Mouse (Mus musculus) G1E (cell line): ENCODE measurements around the gene Zbtb18. TPM values are rescaled to one million over a fixed set of nuclear protein-coding genes. Genes with fewer than 3 reads are reported as not detected.

Experiments
- ATAC-seq: 2 replicates; pipeline ENCODE4 v1.8.0; 2016; ENCODE audit warnings: mild to moderate bottlenecking; ENCODE audit not compliant: insufficient number of reproducible peaks, poor library complexity, low FRiP score, severe bottlenecking; ENCODE audit errors: extremely low read depth
- DNase-seq: peaks from one replicate; pipeline ENCODE4 v3.0.0; 2012; ENCODE audit warnings: low spot score
- H3K27me3 ChIP-seq: 2 replicates; pipeline ENCODE4 v1.6.1; 2012; ENCODE audit warnings: mild to moderate bottlenecking, low read length, inconsistent platforms; ENCODE audit not compliant: insufficient read depth
- H3K36me3 ChIP-seq: replicated peaks from 2 replicates; pipeline ENCODE3; 2012; ENCODE audit warnings: mild to moderate bottlenecking, inconsistent platforms
- H3K4me1 ChIP-seq: 2 replicates; pipeline ENCODE4 v1.6.1; 2012; ENCODE audit warnings: low read depth, low read length, inconsistent platforms, mixed read lengths; ENCODE audit not compliant: insufficient read depth
- H3K4me3 ChIP-seq: 2 replicates; pipeline ENCODE4 v1.5.1; 2012; ENCODE audit warnings: low read depth, mild to moderate bottlenecking, inconsistent platforms, low read length, moderate library complexity, mixed read lengths
- H3K9me3 ChIP-seq: replicated peaks from 2 replicates; pipeline ENCODE4 v1.6.1; 2012; ENCODE audit warnings: inconsistent platforms
- CTCF ChIP-seq: IDR thresholded peaks from 2 replicates; pipeline ENCODE4 v1.5.1; 2012; ENCODE audit warnings: low read depth, low read length, inconsistent platforms, mixed read lengths
- GATA1 ChIP-seq: IDR thresholded peaks from 2 replicates; pipeline ENCODE4 v1.6.1; 2012; ENCODE audit warnings: borderline replicate concordance, low read length, inconsistent platforms, mixed read lengths
- GATA2 ChIP-seq: IDR thresholded peaks from 2 replicates; pipeline ENCODE4 v1.6.1; 2012; ENCODE audit warnings: low read depth, low read length, inconsistent platforms, borderline replicate concordance
- POLR2AphosphoS5 ChIP-seq: IDR thresholded peaks from 2 replicates; pipeline ENCODE4 v1.6.1; 2012; ENCODE audit warnings: low read depth, low read length, inconsistent platforms; ENCODE audit not compliant: insufficient replicate concordance
- TAL1 ChIP-seq: conservative IDR thresholded peaks from 2 replicates; pipeline ENCODE4 v1.6.1; 2012; ENCODE audit warnings: low read depth, low read length, inconsistent platforms, mixed read lengths
- polyA plus RNA-seq: library from polyadenylated mRNA; stranded (reverse); fragments of >175 nt; gene quantifications from 2 replicates; pipeline ENCODE4 v1.2.3, GENCODE M21; 2012
- total RNA-seq, 2 experiments: library from RNA; stranded (forward) in 1 of 2; stranded (reverse) in 1 of 2; fragments of 200-1000 nt in 1 of 2; fragments of >200 nt in 1 of 2; fragmentation: Nextera tagmentation in 1 of 2; gene quantifications; 2 replicates each; pipeline ENCODE4 v1.2.3; 2014 to 2017

Gene Zbtb18
- total and polyA plus RNA-seq, 3 experiments = 13.0 to 40.3 (median 16.1) TPM

DNA sequence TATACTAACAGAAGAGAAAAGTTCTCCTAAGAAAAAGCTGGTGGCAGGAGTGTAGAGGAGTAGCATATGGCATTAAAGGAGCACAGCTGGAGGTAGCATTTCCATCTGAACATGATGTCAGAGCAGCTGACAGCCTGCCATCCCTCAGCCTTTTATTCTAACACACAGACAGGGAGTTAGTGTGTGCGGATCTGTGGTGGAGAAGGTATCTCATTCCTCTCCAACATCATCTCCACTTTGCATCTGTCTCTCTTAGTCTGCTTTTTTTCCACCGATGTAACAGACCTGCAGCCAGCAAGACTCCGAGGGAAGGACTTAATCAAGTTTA lies 2.3 kb downstream of the Zbtb18 start:
- ATAC-seq (no peak), DNase-seq (no peak)
- Histone ChIP-seq H3K4me3 (no peak overlapping the region), H3K9me3 (no peaks in the 10 kb centered on the region), H3K27me3 (no peaks in the 10 kb centered on the region), H3K36me3 (peaks cover 23% of the 10 kb centered on the region), H3K4me1 (peaks cover 28% of the 10 kb centered on the region)
- TF ChIP-seq POLR2AphosphoS5 = no peak
- no peak for TF ChIP-seq CTCF
- no peak for TF ChIP-seq GATA1
- no peak for TF ChIP-seq TAL1
- TF ChIP-seq GATA2 = no peak

DNA sequence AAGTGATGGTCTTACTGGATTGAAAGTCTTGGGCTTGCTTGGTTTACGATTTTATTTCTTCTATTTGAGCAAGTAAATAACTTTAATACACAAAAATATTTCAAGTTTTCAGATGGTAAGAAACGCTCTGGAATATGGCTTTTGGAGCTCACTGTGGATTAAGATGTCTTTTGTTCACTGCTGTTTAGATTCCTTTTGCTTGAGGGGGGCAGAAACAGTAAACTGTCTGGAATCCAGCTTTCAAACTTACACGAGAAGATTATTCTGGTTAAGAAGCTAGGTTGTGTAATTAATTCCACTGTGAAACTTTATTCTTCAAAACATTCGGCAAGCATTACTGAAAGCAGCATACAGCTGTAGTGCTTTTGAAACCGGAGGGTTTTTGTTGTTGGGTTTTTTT lies 2.8 kb downstream of the Zbtb18 start:
- Histone ChIP-seq H3K4me1 (peaks cover 28% of the 10 kb centered on the region), H3K4me3 (no peak overlapping the region), H3K9me3 (no peaks in the 10 kb centered on the region), H3K27me3 (no peaks in the 10 kb centered on the region), H3K36me3 (peaks cover 23% of the 10 kb centered on the region)
- ATAC-seq (no peak), DNase-seq (no peak)
- TF ChIP-seq TAL1 (no peak), CTCF (no peak), GATA1 (no peak), GATA2 (no peak), POLR2AphosphoS5 (no peak)

- Histone ChIP-seq H3K4me1 (peaks cover 25% of the 10 kb centered on the region), H3K9me3 (no peaks in the 10 kb centered on the region), H3K36me3 (peaks cover 23% of the 10 kb centered on the region), H3K27me3 (no peaks in the 10 kb centered on the region), H3K4me3 (no peak overlapping the region)
- no peak for TF ChIP-seq GATA1
- TF ChIP-seq CTCF = no peak
- no peak for TF ChIP-seq TAL1
- no peak for TF ChIP-seq POLR2AphosphoS5
- TF ChIP-seq GATA2 = no peak
- DNase-seq (no peak), ATAC-seq (no peak)
Observed at GRCm38 (mm10) chr1:177445461-177446130, 3.4 kb downstream of the Zbtb18 start.

- Histone ChIP-seq H3K4me1 (peaks cover 18% of the 10 kb centered on the region), H3K9me3 (no peaks in the 10 kb centered on the region), H3K4me3 (no peak overlapping the region), H3K36me3 (peaks cover 23% of the 10 kb centered on the region), H3K27me3 (no peaks in the 10 kb centered on the region)
- ATAC-seq = no peak
- DNase-seq = no peak
- TF ChIP-seq POLR2AphosphoS5 (no peak), GATA1 (no peak), TAL1 (no peak), CTCF (no peak), GATA2 (no peak)
Observed at GRCm38 (mm10) chr1:177447086-177447485, 4.9 kb downstream of the Zbtb18 start.

DNA sequence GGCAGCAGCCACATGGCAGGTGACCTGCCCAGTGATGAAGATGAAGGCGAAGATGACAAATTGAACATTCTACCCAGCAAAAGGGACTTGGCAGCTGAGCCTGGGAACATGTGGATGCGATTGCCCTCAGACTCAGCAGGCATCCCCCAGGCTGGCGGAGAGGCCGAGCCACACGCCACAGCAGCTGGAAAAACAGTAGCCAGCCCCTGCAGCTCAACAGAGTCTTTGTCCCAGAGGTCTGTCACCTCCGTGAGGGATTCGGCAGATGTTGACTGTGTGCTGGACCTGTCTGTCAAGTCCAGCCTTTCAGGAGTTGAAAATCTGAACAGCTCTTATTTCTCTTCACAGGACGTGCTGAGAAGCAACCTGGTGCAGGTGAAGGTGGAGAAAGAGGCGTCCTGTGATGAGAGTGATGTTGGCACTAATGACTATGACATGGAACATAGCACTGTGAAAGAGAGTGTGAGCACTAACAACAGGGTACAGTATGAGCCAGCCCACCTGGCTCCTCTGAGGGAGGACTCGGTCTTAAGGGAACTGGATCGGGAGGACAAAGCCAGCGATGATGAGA lies 5.5 kb downstream of the Zbtb18 start:
- ATAC-seq (no peak), DNase-seq (no peak)
- Histone ChIP-seq H3K9me3 (no peaks in the 10 kb centered on the region), H3K36me3 (peaks cover 23% of the 10 kb centered on the region), H3K4me3 (no peak overlapping the region), H3K4me1 (peaks cover 18% of the 10 kb centered on the region), H3K27me3 (no peaks in the 10 kb centered on the region)
- TF ChIP-seq POLR2AphosphoS5 (no peak), GATA2 (no peak), GATA1 (no peak), CTCF (no peak), TAL1 (no peak)

- H3K4me1 ChIP-seq = peaks cover 15% of the 10 kb centered on the region
- H3K9me3 ChIP-seq = no peaks in the 10 kb centered on the region
- H3K36me3 ChIP-seq = peaks cover 23% of the 10 kb centered on the region
- TF ChIP-seq TAL1 (no peak), POLR2AphosphoS5 (no peak)
- DNase-seq = no peak
- no peak for ATAC-seq
- no peak overlapping the region for H3K4me3 ChIP-seq
- H3K27me3 ChIP-seq = no peaks in the 10 kb centered on the region
Observed at GRCm38 (mm10) chr1:177448121-177448561, 6.0 kb downstream of the Zbtb18 start.
